10 mouse cellular contexts compared by ENCODE assay signal in genomic region chr7:63940321-63940720, GRCm38 (mm10). TPM values are rescaled to one million over a fixed set of nuclear protein-coding genes. Genes with fewer than 3 reads are reported as not detected.
DNase-seq lines count a peak whose midpoint lies in the region; ATAC-seq and TF ChIP-seq lines count a peak whose summit lies in the region.
"Had no signal": no experiment of that assay in that cellular context is flagged by ENCODE, and none has a peak within 500 bp of the region (broad histone marks: within the 10 kb centered on the region; RNA-seq: fewer than 3 reads in every experiment).

No protein-coding gene starts in this region.

- TF ChIP-seq CTCF in embryonic fibroblast, embryonic 13.5 days (IDR thresholded peaks at IDR 0.05; ENCODE audit: borderline replicate concordance, insufficient read depth, low read length): no peak

- H3K4me3 ChIP-seq in heart, embryonic 11.5 days (ENCODE audit: low read depth, low read length): no peak overlapping the region
- H3K4me3 ChIP-seq in megakaryocyte, embryonic 14.5 days (replicated peaks): peak overlapping the region; percentile 76
- no peak overlapping the region for H3K4me3 ChIP-seq in embryonic fibroblast, embryonic 13.5 days (ENCODE audit: insufficient read depth, low read length)
- peak overlapping the region; percentile 88 for H3K4me3 ChIP-seq in myocyte

- 0 out of 2 replicates have a peak overlapping the region, but pooled peaks have one; percentile 97 for H3K27ac ChIP-seq in heart, embryonic 11.5 days (ENCODE audit: low read depth, low read length)
- H3K27ac ChIP-seq in embryonic fibroblast, embryonic 13.5 days (ENCODE audit: insufficient read depth, low read length): peak overlapping the region; percentile 88; the same call in 1 of the 2 replicates

- no peak for TF ChIP-seq POLR2A in embryonic fibroblast, embryonic 13.5 days (IDR thresholded peaks at IDR 0.05; ENCODE audit: low read depth, low read length)
- TF ChIP-seq POLR2A in myocyte (IDR thresholded peaks at IDR 0.05; ENCODE audit: insufficient read length, low read depth): no peak

- no peak for ATAC-seq in heart, embryonic 11.5 days (replicated peaks; ENCODE audit: insufficient number of reproducible peaks, low FRiP score, low TSS enrichment)
- ATAC-seq in megakaryocyte, adult 5-6 weeks (ENCODE audit: poor library complexity, severe bottlenecking): no peak

- H3K4me1 ChIP-seq in heart, embryonic 11.5 days (ENCODE audit: control insufficient read depth, insufficient read depth, low read length): peaks cover 11% of the 10 kb centered on the region
- peaks cover 45% of the 10 kb centered on the region for H3K4me1 ChIP-seq in megakaryocyte, embryonic 14.5 days
- peaks cover 4% of the 10 kb centered on the region for H3K4me1 ChIP-seq in embryonic fibroblast, embryonic 13.5 days (ENCODE audit: control insufficient read depth, insufficient read depth, low read length)

- no peak overlapping the region; the same call in 1 of the 2 replicates for H3K9ac ChIP-seq in heart, embryonic 11.5 days (ENCODE audit: low read depth, low read length)

- H3ac ChIP-seq in myocyte (ENCODE audit: control insufficient read depth, insufficient read length): no peak overlapping the region

- H3K27me3 ChIP-seq in heart, embryonic 11.5 days (ENCODE audit: control insufficient read depth, insufficient read depth, low read length): no peaks in the 10 kb centered on the region
- H3K27me3 ChIP-seq in megakaryocyte, embryonic 14.5 days (replicated peaks): no peaks in the 10 kb centered on the region
- no peaks in the 10 kb centered on the region for H3K27me3 ChIP-seq in myocyte (ENCODE audit: control insufficient read depth, insufficient read depth, insufficient read length)

- no peaks in the 10 kb centered on the region for H3K9me3 ChIP-seq in heart, embryonic 11.5 days (replicated peaks; ENCODE audit: control insufficient read depth, low read length)
- no peaks in the 10 kb centered on the region for H3K9me3 ChIP-seq in megakaryocyte, embryonic 14.5 days

- peak overlapping the region; percentile 87; the same call in 1 of the 2 replicates for H3K4me2 ChIP-seq in heart, embryonic 11.5 days
- peak overlapping the region; percentile 89 for H3K4me2 ChIP-seq in myocyte (ENCODE audit: low read depth)

- no peaks in the 10 kb centered on the region for H3K36me3 ChIP-seq in heart, embryonic 11.5 days (ENCODE audit: control insufficient read depth, insufficient read depth, low read length)
- H3K36me3 ChIP-seq in megakaryocyte, embryonic 14.5 days (replicated peaks; ENCODE audit: low read length): no peaks in the 10 kb centered on the region
- no peaks in the 10 kb centered on the region for H3K36me3 ChIP-seq in myocyte (ENCODE audit: control insufficient read depth, insufficient read depth)

- 78% methylated on average over 5 of the region's 5 CpGs for WGBS in heart, embryonic 11.5 days (ENCODE audit: insufficient replicate concordance)

- DNase-seq in heart, postnatal 14 days: no peak
- no peak for DNase-seq in cerebellum, postnatal 4 days (ENCODE audit: low spot score in 2 of 2)
- DNase-seq in layer of hippocampus, adult 9-11 months: no peak

- intact Hi-C loops in heart, postnatal 14 days (cut with DNase I): loop anchor here (5.0 kb wide), 1 partner anchor 122 kb away; no protein-coding TSS in a partner anchor

- peaks cover 16% of the 10 kb centered on the region for H3K79me2 ChIP-seq in myocyte (ENCODE audit: control insufficient read depth, insufficient read depth)

TF ChIP-seq in myocyte, 11 proteins besides CTCF, POLR2A, EP300 and RAD21:
- TF ChIP-seq TCF12 (IDR thresholded peaks at IDR 0.05; ENCODE audit: insufficient read depth, poor library complexity, severe bottlenecking) (no peak), MAX (IDR thresholded peaks at IDR 0.05; ENCODE audit: low read depth) (peak; percentile 32), CEBPB (IDR thresholded peaks at IDR 0.05; ENCODE audit: insufficient read depth, poor library complexity, severe bottlenecking) (0 out of 2 replicates have a peak, but pooled peaks have one; percentile 39)
TF ChIP-seq in myocyte: peak in this region for 2.

RNA-seq across cellular contexts. Expression of gene Klf13, which starts 1.6 kb away (rescaled TPM):
- 16.3 and 18.8 TPM in 2 replicates for polyA plus RNA-seq in heart, embryonic 11.5 days (2014; fragmentation: Nextera tagmentation; extraction: Ambion mirVana)
- 10 to 100 TPM; 93.5 to 97.3 TPM for total RNA-seq in heart, postnatal 14 days (2021)
- polyA plus RNA-seq in megakaryocyte, embryonic 14.5 days (2012; ENCODE audit: insufficient read depth, low replicate concordance): 117 and 140 TPM in 2 replicates
- 108 and 122 TPM in 2 replicates for total RNA-seq in megakaryocyte, adult 5-6 weeks (2015)
- total RNA-seq in megakaryocyte, adult 5-6 weeks (2017): 61.7 and 64.4 TPM in 2 replicates
- polyA plus RNA-seq in embryonic fibroblast, embryonic 13.5 days (2011; ENCODE audit: insufficient read length, low read depth, missing spikeins): 34.6 and 40.2 TPM in 2 replicates
- polyA plus RNA-seq in myocyte (2012; fragmentation: generic; extraction: Trizol): 30.4 TPM

RNA-seq across cellular contexts. Expression of gene E030018B13Rik, which starts 23.7 kb away (rescaled TPM):
- polyA plus RNA-seq in heart, embryonic 11.5 days (2014; fragmentation: Nextera tagmentation; extraction: Ambion mirVana): not detected in 2 replicates
- total RNA-seq in heart, postnatal 14 days (2021): not detected
- polyA plus RNA-seq in megakaryocyte, embryonic 14.5 days (2012; ENCODE audit: insufficient read depth, low replicate concordance): not detected in 2 replicates
- total RNA-seq in megakaryocyte, adult 5-6 weeks (2015): not detected in 2 replicates
- total RNA-seq in megakaryocyte, adult 5-6 weeks (2017): not detected in 2 replicates
- polyA plus RNA-seq in embryonic fibroblast, embryonic 13.5 days (2011; ENCODE audit: insufficient read length, low read depth, missing spikeins): not detected in 2 replicates
- polyA plus RNA-seq in myocyte (2012; fragmentation: generic; extraction: Trizol): 0.17 TPM
- total RNA-seq: layer of hippocampus, adult 18-20 months had no signal
- polyA plus RNA-seq: cerebellum, adult 2 months had no signal

Comparison
In these comparisons a context has a peak if more than half of its experiments do, and no peak if none do; other contexts are left out.
1. H3K4me3 ChIP-seq: peak in megakaryocyte, embryonic 14.5 days (single experiment) and myocyte (single experiment); none in heart, embryonic 11.5 days (single experiment) and embryonic fibroblast, embryonic 13.5 days (single experiment).